Mouse (Mus musculus): ENCODE measurements around the gene Shank1.

Shank1 gene

GRCm38 (mm10) chr7:44398570-44398969 lies 88.5 kb downstream of the Shank1 start:
- in situ Hi-C loops (cut with MboI; ENCODE audit: unreplicated experiment in 2 of 2), result no loop called here

- in situ Hi-C loops (cut with MboI; ENCODE audit: unreplicated experiment in 2 of 2), result no loop called here
These were observed 91.6 kb downstream of the Shank1 start for GRCm38 (mm10) chr7:44401673-44402072.

- in situ Hi-C loops (cut with MboI; ENCODE audit: unreplicated experiment in 2 of 2), result no loop called here
These were observed 95.4 kb downstream of the Shank1 start for GRCm38 (mm10) chr7:44405346-44406014.

- in situ Hi-C loops (cut with MboI; ENCODE audit: unreplicated experiment in 2 of 2), result no loop called here
These were observed 95.9 kb downstream of the Shank1 start for GRCm38 (mm10) chr7:44406015-44406355.

Data from v-Abl transformed pro-B cells (cell line).